Mouse (Mus musculus) C2C12 (cell line): ENCODE measurements around the gene Slc35a5. TPM values are rescaled to one million over a fixed set of nuclear protein-coding genes. Genes with fewer than 3 reads are reported as not detected.

Source experiments
- H3K27me3 ChIP-seq: one replicate; pipeline ENCODE4 v1.6.1; 2011; ENCODE audit not compliant: control insufficient read depth, insufficient read depth, insufficient read length
- H3K36me3 ChIP-seq: one replicate; pipeline ENCODE4 v1.6.1; 2011; ENCODE audit not compliant: control insufficient read depth, insufficient read depth
- H3K4me3 ChIP-seq: one replicate; pipeline ENCODE4 v1.5.1; 2011; ENCODE audit warnings: mild to moderate bottlenecking, control low read depth; ENCODE audit not compliant: poor library complexity, insufficient read depth, severe bottlenecking
- H3K79me2 ChIP-seq: one replicate; pipeline ENCODE4 v1.6.1; 2011; ENCODE audit not compliant: control insufficient read depth, insufficient read depth
- H3K79me3 ChIP-seq: one replicate; pipeline ENCODE4 v1.6.1; 2011; ENCODE audit warnings: low read depth, control low read depth
- H3ac ChIP-seq: one replicate; pipeline ENCODE3; 2011; ENCODE audit warnings: low read depth; ENCODE audit not compliant: control insufficient read depth, insufficient read length
- CEBPB ChIP-seq: IDR thresholded peaks from one replicate; pipeline ENCODE4 v1.6.1; 2011; ENCODE audit warnings: low read depth, mild to moderate bottlenecking, control low read depth, moderate library complexity
- CTCF ChIP-seq: IDR thresholded peaks from one replicate; pipeline ENCODE4 v1.5.1; 2011; ENCODE audit not compliant: control insufficient read depth, insufficient read depth, insufficient read length
- FOSL1 ChIP-seq: IDR thresholded peaks from one replicate; pipeline ENCODE4 v1.8.0; 2011; ENCODE audit warnings: mild to moderate bottlenecking, low read length; ENCODE audit not compliant: poor library complexity, insufficient read depth, severe bottlenecking
- MAX ChIP-seq: IDR thresholded peaks from one replicate; pipeline ENCODE4 v1.6.1; 2011; ENCODE audit warnings: mild to moderate bottlenecking, control low read depth
- MYOD1 ChIP-seq: IDR thresholded peaks from one replicate; pipeline ENCODE4 v1.6.1; 2011; ENCODE audit warnings: low read depth; ENCODE audit not compliant: control insufficient read depth, insufficient read length
- MYOG ChIP-seq: IDR thresholded peaks from one replicate; pipeline ENCODE4 v1.6.1; 2011; ENCODE audit not compliant: control insufficient read depth, insufficient read length; ENCODE audit errors: extremely low read depth
- USF1 ChIP-seq: IDR thresholded peaks from one replicate; pipeline ENCODE4 v1.6.1; 2011; ENCODE audit warnings: low read depth, mild to moderate bottlenecking, control low read depth, moderate library complexity
- polyA plus RNA-seq: library from polyadenylated mRNA; unstranded; fragments of >200 nt; fragmentation: generic; extraction: Trizol; gene quantifications from one replicate; pipeline ENCODE4 v1.2.1, GENCODE M21; 2012; ENCODE audit warnings: missing spikeins

Gene Slc35a5
- polyA plus RNA-seq, 1 experiment: 3.1 TPM

- no peak overlapping the region for H3ac ChIP-seq
- H3K27me3 ChIP-seq: no peaks in the 10 kb centered on the region
- H3K79me2 ChIP-seq: no peaks in the 10 kb centered on the region
- TF ChIP-seq MYOD1: no peak
- no peak for TF ChIP-seq MAX
- TF ChIP-seq MYOG: no peak
- TF ChIP-seq FOSL1: no peak
- no peak for TF ChIP-seq CEBPB
- no peak for TF ChIP-seq USF1
- TF ChIP-seq CTCF: no peak
- no peaks in the 10 kb centered on the region for H3K36me3 ChIP-seq
- no peak overlapping the region for H3K4me3 ChIP-seq
- H3K79me3 ChIP-seq: no peaks in the 10 kb centered on the region
Measured at GRCm38 (mm10) chr16:45108203-45108878, 50.2 kb downstream of the Slc35a5 start.

- Histone ChIP-seq H3K27me3 (no peaks in the 10 kb centered on the region), H3K79me2 (no peaks in the 10 kb centered on the region), H3ac (no peak overlapping the region), H3K4me3 (no peak overlapping the region), H3K79me3 (no peaks in the 10 kb centered on the region), H3K36me3 (no peaks in the 10 kb centered on the region)
- TF ChIP-seq MYOD1 (no peak), MYOG (no peak), MAX (no peak), CTCF (no peak), CEBPB (no peak), USF1 (no peak), FOSL1 (no peak)
Measured at GRCm38 (mm10) chr16:45104993-45105392, 53.5 kb downstream of the Slc35a5 start.

GRCm38 (mm10) chr16:45100892-45101291 is 57.6 kb downstream of the Slc35a5 start:
- Histone ChIP-seq H3K27me3 (no peaks in the 10 kb centered on the region), H3K79me3 (no peaks in the 10 kb centered on the region), H3K4me3 (no peak overlapping the region), H3K79me2 (no peaks in the 10 kb centered on the region), H3ac (no peak overlapping the region), H3K36me3 (no peaks in the 10 kb centered on the region)
- TF ChIP-seq MYOD1 (no peak), USF1 (no peak), MYOG (no peak), FOSL1 (no peak), MAX (no peak)

GRCm38 (mm10) chr16:45098886-45099210 is 59.7 kb downstream of the Slc35a5 start:
- no peak overlapping the region for H3ac ChIP-seq
- TF ChIP-seq USF1 (no peak), MYOD1 (no peak), CTCF (no peak)
- no peaks in the 10 kb centered on the region for H3K79me2 ChIP-seq
- H3K27me3 ChIP-seq: no peaks in the 10 kb centered on the region
- H3K4me3 ChIP-seq: no peak overlapping the region
- no peaks in the 10 kb centered on the region for H3K36me3 ChIP-seq
- H3K79me3 ChIP-seq: no peaks in the 10 kb centered on the region

- Histone ChIP-seq H3K79me3 (no peaks in the 10 kb centered on the region), H3K27me3 (no peaks in the 10 kb centered on the region), H3K79me2 (no peaks in the 10 kb centered on the region), H3K4me3 (no peak overlapping the region), H3ac (no peak overlapping the region), H3K36me3 (no peaks in the 10 kb centered on the region)
- TF ChIP-seq CEBPB (no peak), USF1 (no peak), FOSL1 (no peak), MYOG (no peak), MYOD1 (no peak), CTCF (no peak), MAX (no peak)
Measured at GRCm38 (mm10) chr16:45098186-45098885, 60.2 kb downstream of the Slc35a5 start.

GRCm38 (mm10) chr16:45097467-45097866 is 61.0 kb downstream of the Slc35a5 start:
- Histone ChIP-seq H3K79me2 (no peaks in the 10 kb centered on the region), H3K36me3 (no peaks in the 10 kb centered on the region), H3K27me3 (no peaks in the 10 kb centered on the region), H3K4me3 (no peak overlapping the region), H3ac (no peak overlapping the region), H3K79me3 (no peaks in the 10 kb centered on the region)
- TF ChIP-seq MYOD1: no peak
- no peak for TF ChIP-seq USF1
- TF ChIP-seq FOSL1: no peak
- TF ChIP-seq MAX: no peak
- no peak for TF ChIP-seq CTCF
- no peak for TF ChIP-seq CEBPB
- TF ChIP-seq MYOG: no peak
